Mouse (Mus musculus): ENCODE measurements at regions not wholly inside any gene's neighbourhood (a gene's known extent, or its start where the extent isn't known, plus 50 kb on each side); places are given as distances from the start of the nearest gene placed in this dataset.

DNA sequence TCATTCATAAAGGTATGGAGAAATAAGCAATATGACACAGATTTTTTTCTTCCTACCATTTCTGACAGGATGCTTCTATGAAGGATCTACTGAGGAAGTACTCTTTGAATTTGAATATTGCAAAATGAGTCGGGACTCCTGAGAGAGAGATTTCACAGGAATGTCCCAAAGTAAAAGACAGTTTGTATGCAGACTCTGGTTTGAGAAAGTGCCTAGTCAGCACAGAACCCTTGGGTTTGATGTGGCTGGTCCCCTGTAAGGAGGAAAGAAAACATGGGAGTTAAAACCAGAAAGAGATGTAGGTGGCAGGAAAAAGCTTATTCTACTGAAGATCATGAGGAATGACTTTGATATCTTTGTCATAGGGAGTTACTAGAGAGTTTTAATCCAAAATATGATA is 405.6 kb upstream of the Klf4 start:
- DNase-seq (ENCODE audit: low read depth, low spot score): no peak

GRCm38 (mm10) chr4:55929141-55929782 is 397.0 kb upstream of the Klf4 start:
- no peak for DNase-seq (ENCODE audit: low read depth, low spot score)

- DNase-seq (ENCODE audit: low read depth, low spot score): no peak
Measured at GRCm38 (mm10) chr4:55928670-55929069, 396.4 kb upstream of the Klf4 start.

DNA sequence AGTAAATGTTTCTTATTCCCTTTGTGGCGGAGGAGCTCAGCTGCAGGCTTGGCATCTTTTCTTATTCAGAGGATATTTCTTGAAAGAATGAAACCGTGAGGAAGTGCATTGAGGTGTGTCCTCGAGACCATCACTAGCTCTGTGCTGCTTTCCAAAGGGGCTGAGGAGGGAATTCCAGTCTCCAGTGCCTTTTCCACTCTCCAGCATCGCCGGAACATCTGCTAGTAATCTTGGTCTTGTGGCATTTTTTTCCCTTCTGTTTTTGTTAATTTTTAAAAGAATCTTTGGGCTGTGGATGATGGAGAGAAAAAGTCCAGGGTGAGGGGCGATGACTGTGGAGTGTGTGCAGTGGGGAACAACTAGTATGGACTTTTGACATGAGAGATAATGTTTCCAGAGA is 395.9 kb upstream of the Klf4 start:
- no peak for DNase-seq (ENCODE audit: low read depth, low spot score)

DNA sequence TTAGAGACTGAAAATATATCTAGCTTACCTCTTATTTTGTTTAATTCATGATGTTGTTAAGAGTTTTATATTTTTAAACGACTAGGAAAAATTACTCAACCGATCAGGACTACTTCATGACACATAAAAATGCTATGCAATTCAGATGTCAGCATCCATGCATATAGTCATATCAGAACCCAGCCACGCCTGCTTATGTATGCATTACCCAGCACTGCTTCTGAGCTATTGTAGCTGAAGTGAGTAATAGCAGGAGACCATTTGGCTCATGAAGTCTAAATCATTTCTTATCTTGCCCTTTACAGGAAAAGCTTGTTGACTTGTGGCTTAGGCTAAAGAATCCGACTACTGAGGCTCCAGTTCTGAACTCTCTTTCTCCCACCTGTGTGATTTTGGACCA is 395.1 kb upstream of the Klf4 start:
- DNase-seq (ENCODE audit: low read depth, low spot score): no peak

DNA sequence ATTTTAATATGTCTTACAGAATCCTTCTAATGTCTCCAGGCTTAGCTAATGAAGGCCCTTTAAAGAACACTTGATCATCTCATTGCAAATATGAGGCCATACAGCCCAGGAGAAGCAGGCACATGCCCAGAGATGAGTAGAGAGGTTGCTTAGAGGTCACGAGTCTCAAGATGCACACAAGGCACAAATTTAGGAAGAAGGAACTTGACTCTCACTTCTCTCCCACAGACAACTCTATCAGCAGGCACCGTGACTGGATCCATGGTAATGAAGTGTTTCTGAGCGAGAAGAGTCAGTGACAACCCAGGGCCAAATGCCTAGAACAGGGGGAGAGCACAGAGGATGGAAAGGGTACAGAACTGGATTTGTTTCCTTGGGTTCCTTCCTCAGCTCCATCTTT is 392.7 kb upstream of the Klf4 start:
- no peak for DNase-seq (ENCODE audit: low read depth, low spot score)

GRCm38 (mm10) chr4:55921217-55921616 is 389.0 kb upstream of the Klf4 start:
- DNase-seq (ENCODE audit: low read depth, low spot score): no peak

DNA sequence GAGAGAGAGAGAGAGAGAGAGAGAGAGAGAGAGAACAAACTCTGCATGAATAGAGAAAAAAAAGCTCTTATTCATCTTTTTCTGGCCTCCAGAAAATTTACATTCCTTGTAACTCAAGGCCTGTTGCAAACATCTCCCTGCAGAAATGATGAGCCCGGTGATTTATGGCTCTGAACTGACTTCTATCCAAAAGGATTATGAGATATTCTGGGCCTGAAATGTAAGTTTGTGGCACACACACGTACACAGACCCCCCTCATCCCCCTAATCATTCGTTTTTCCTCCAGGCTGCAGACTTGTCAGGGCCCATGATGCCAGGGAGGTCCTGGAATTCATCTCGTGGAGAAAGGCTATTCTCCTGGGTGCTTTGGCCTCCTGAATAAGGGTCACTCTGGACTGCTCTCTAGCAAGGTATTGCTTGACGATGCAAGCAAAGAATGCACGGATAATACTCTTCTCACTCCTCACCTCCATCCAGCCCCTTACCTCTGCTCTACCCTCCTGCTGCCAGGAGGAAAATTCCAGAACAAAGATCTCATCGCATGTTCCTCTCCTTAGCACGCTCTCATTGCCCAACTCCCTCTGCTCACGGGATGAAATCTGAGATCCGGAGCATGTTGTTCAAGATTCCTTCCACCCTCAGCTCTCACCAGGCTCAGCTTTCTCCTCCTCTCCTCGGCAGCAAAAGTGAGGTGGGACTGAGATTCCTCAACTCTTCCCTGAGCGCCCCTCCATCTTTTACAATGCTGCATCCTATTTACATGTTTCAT is 362.0 kb upstream of the Klf4 start:
- DNase-seq (ENCODE audit: low read depth, low spot score): no peak

DNA sequence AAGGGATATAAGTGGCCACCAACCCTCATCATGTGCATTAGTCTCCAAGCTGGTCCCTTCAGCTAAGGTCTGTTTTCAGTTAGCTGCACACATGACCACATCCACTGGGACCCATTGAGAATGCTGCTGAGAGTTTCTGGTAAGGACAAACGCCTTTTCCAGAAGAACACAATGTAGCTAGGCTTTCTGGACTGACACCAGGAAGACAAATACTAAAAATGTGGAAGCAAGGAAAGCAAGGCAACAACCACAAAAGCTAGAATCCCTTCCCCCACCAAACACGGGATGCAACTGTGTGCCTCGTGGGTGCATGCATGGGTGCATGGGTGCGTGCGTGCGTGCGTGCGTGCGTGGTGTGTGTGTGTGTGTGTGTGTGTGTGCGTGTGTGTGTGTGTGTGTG is 359.4 kb upstream of the Klf4 start:
- no peak for DNase-seq (ENCODE audit: low read depth, low spot score)

DNA sequence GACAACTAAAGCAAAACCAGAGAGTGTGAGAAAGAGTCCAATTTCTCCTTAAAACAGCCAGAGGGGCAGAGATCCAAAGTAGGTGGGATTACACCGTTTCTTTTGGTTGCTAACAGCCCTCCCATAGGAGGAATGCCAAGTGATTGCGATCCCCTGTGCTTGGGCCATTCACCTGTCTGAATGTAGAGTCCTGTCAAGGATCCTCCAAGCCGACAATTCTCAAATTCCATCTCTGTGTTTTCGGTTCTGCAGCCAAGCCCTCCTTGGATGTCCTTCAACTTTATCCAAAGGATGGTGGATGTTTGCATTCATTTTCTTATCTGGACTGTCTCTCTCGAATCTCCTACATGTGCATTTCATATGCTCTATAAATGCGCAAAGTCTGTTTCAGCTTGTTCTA is 355.3 kb upstream of the Klf4 start:
- no peak for DNase-seq (ENCODE audit: low read depth, low spot score)

DNA sequence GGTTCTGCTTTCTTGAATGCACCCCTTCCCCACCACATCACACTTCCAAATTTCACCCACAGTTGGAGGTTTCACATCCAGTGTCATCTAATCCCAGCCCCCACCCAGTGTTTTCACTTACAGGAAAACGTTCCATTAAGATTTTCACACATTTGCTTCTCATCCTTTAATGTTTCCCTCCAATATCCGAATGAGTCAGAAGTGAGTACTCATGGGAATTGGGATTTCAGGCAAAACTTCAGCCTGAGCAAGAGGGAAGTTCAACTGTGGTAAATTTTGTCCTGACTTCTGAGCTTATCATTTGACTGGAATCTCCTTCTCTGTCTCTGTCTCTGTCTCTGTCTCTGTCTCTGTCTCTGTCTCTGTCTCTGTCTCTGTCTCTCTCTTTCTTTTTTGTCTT is 350.3 kb upstream of the Klf4 start:
- no peak for DNase-seq (ENCODE audit: low read depth, low spot score)

DNA sequence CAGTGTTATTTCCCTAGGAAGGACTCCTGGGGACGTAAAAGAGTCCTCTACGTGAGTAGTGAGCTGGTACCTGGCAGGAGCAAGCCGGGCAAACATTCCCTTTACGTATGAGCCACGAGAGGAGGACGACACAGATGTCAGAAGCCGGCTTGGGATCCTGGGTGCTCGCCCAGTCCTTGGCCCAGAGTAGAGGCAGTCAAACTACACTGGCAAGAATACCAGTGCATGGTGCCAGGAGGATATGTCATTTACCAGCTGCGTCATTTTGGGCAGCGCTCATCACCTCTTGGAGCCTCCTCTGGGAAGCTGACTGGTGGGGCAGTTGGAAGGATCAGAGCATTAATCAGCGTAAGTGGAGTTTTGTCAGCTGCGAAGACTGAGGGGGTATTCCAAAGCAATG is 343.0 kb upstream of the Klf4 start:
- no peak for DNase-seq (ENCODE audit: low read depth, low spot score)

- DNase-seq (ENCODE audit: low read depth, low spot score): no peak
Measured at GRCm38 (mm10) chr4:55874875-55875274, 342.6 kb upstream of the Klf4 start.

- DNase-seq (ENCODE audit: low read depth, low spot score): no peak
Measured at GRCm38 (mm10) chr4:55874276-55874675, 342.0 kb upstream of the Klf4 start.

GRCm38 (mm10) chr4:55860055-55860454 is 327.8 kb upstream of the Klf4 start:
- DNase-seq (ENCODE audit: low read depth, low spot score): no peak

- DNase-seq (ENCODE audit: low read depth, low spot score): no peak
Measured at GRCm38 (mm10) chr4:55859211-55859761, 327.0 kb upstream of the Klf4 start.

DNA sequence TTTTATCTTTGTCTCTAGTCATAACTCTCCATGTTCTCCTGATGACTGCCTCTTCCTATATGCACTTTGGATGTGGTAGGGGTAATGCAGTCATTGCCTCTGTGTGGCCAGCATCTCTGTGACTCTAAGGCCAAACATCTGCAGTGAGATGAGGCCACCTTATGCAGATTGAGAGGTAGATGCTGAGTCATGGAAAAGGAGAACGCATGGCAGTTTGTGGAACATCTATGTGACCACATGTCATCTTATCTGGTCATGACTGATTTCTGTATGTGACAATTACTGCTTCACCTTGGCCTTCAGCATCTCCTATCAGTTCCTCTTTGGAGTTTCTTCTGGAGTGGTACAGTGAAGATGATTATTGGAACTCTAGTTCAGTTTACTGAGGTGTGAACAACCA is 319.2 kb upstream of the Klf4 start:
- no peak for DNase-seq (ENCODE audit: low read depth, low spot score)

GRCm38 (mm10) chr4:55851027-55851426 is 318.8 kb upstream of the Klf4 start:
- no peak for DNase-seq (ENCODE audit: low read depth, low spot score)

DNA sequence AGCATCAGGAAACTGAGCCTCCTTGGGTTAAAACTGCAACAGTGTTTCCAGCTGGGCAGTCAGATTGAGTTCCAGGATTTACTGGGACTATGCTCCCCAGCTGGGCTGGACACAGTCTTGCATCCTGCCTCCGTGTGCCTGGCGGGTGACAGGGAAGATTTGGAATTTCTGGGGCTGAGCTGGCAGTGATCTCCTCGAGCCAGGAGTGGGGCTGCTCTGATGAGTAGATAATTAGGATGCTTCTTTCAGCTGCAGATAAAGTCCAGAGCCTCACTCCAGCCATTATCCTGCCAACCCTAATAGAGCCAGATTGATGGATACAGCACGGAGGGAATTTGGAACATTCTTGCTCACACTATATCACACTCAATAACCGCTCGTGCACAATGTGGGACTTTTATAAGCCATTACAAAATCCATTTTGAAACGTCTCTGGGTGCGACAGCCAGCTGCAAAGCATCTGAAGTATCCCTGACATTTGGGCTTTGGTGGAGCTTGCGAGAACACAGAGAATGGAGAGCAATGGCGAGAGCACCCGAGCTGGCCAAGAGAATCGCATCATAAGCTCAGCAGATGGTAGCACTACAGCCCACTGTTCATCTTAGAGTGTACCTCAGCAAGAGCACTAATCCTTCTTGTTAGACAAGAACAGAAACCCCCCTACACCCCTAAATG is 311.6 kb upstream of the Klf4 start:
- DNase-seq (ENCODE audit: low read depth, low spot score): no peak

- no peak for DNase-seq (ENCODE audit: low read depth, low spot score)
Measured at GRCm38 (mm10) chr4:55838568-55838967, 306.3 kb upstream of the Klf4 start.

DNA sequence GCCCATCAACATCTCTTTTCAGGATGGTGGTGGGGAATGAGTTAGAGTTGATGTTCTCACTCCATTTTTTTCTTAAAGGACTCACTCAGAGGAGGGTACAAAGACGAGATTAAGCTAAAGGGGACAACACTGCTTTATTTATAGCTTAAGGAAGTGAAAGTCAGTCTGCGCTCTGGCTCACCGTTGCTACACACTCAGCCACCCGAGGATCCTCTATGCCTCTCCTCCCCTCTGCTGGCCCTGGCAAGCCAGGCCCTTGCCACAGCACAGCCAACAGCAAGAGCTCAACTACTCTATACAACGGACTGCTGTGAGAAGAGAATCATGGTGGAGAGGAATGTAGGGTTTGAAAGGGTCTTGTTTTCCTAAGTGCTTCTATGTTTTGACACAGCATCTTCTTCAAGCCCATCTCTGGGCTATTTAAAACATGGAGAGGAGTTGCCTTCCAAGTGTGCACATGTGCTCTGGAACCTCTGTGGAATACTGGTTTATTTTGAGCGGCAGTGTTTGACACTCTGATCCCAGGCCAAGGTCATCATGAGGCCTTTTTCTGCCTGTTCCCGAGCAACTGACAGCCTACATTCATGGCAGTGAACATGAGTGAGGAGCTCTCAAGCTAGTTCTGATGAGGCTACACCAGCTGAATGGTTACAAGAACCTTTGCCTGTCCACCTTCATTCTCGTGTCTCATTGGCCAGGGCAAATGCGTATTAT is 291.9 kb upstream of the Klf4 start:
- DNase-seq (ENCODE audit: low read depth, low spot score): no peak

DNA sequence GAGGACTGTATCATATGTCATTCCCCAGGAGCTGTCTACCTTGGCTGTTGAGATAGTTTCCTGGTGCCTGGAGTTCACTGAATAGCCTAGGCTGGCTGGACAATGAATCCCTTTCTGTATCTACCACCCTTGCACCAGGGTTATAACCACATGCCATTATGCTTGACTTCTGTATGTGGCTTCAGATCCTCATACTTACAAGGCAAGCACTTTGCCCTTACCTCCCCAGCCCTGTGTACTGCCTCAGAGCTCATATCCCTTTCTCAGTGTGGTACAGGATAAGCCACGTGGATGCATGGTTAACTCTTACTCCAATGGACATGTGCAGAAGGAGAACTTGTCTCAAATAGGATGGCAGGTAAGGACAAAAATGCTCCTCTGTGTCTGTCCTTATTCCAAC is 291.3 kb upstream of the Klf4 start:
- DNase-seq (ENCODE audit: low read depth, low spot score): no peak

All from WW6 (cell line).